Mouse (Mus musculus) kidney, embryonic 14.5 days (tissue): ENCODE data around the gene Ypel2. TPM values are rescaled to one million over a fixed set of nuclear protein-coding genes. Genes with fewer than 3 reads are reported as not detected.

Source experiments
- ATAC-seq: fragments of 200-750 bp; cut with Nextera tagmentation; 2 replicates; pipeline ENCODE4 v1.8.0; 2017; ENCODE audit warnings: moderate number of reproducible peaks, mild to moderate bottlenecking, moderate TSS enrichment, moderate library complexity; ENCODE audit not compliant: low FRiP score, low TSS enrichment
- H3K27ac ChIP-seq: fragments of 300-500 bp; sonication (generic); 2 replicates; pipeline ENCODE4 v1.5.1; 2014; ENCODE audit warnings: low read depth, mild to moderate bottlenecking, low read length, moderate library complexity, mixed read lengths
- H3K27me3 ChIP-seq: fragments of 300-500 bp; sonication (generic); 2 replicates; pipeline ENCODE4 v1.6.1; 2014; ENCODE audit warnings: mild to moderate bottlenecking, low read length; ENCODE audit not compliant: control insufficient read depth, insufficient read depth
- H3K36me3 ChIP-seq: fragments of 300-500 bp; sonication (generic); 2 replicates; pipeline ENCODE4 v1.6.1; 2014; ENCODE audit warnings: low read length, mixed read lengths; ENCODE audit not compliant: control insufficient read depth, insufficient read depth
- H3K4me1 ChIP-seq: fragments of 300-500 bp; sonication (generic); 2 replicates; pipeline ENCODE4 v1.6.1; 2014; ENCODE audit warnings: low read length, mixed read lengths; ENCODE audit not compliant: control insufficient read depth, insufficient read depth
- H3K4me2 ChIP-seq: fragments of 300-500 bp; sonication (generic); replicated peaks from 2 replicates; pipeline ENCODE4 v1.6.1; 2014; ENCODE audit warnings: low read depth, mild to moderate bottlenecking, low read length
- H3K4me3 ChIP-seq: fragments of 300-500 bp; sonication (generic); 2 replicates; pipeline ENCODE4 v1.5.1; 2014; ENCODE audit warnings: mild to moderate bottlenecking, low read length
- H3K9ac ChIP-seq: fragments of 300-500 bp; sonication (generic); 2 replicates; pipeline ENCODE4 v1.6.1; 2014; ENCODE audit warnings: low read depth, mild to moderate bottlenecking, low read length, moderate library complexity
- H3K9me3 ChIP-seq: fragments of 300-500 bp; sonication (generic); 2 replicates; pipeline ENCODE4 v1.6.1; 2016; ENCODE audit warnings: low read length; ENCODE audit not compliant: control insufficient read depth
- WGBS: fragments of 180-500 bp; shearing (Covaris S2); extraction: QIAGEN DNeasy Blood & Tissue Kit; methylation state at CpG from one replicate; pipeline ENCODE4 v1.1.7; 2014; 5-methylcytosine and 5-hydroxymethylcytosine counted together
- polyA plus RNA-seq: library from polyadenylated mRNA; unstranded; fragments of >200 nt; fragmentation: Nextera tagmentation; extraction: Ambion mirVana; gene quantifications from 2 replicates; pipeline ENCODE4 v1.2.1, GENCODE M21; 2014

Ypel2 gene
- polyA plus RNA-seq, 1 experiment from 2014 or later, result 9.1 TPM

GRCm38 (mm10) chr11:86951672-86952071 is 41.8 kb downstream of the Ypel2 start:
- H3K9ac ChIP-seq, result no peak overlapping the region
- WGBS, result 81% methylated on average over 8 of the region's 8 CpGs
- peaks cover 25% of the 10 kb centered on the region for H3K4me1 ChIP-seq
- 0 out of 2 replicates have a peak, but pooled peaks cover 3% of the 10 kb centered on the region for H3K36me3 ChIP-seq
- no peak overlapping the region for H3K4me2 ChIP-seq
- no peak overlapping the region for H3K4me3 ChIP-seq
- H3K27me3 ChIP-seq, result no peaks in the 10 kb centered on the region
- ATAC-seq, result no peak
- H3K9me3 ChIP-seq, result no peaks in the 10 kb centered on the region
- H3K27ac ChIP-seq, result no peak overlapping the region

GRCm38 (mm10) chr11:86950491-86950890 is 43.0 kb downstream of the Ypel2 start:
- H3K4me3 ChIP-seq, result no peak overlapping the region
- no peak overlapping the region for H3K4me2 ChIP-seq
- no peaks in the 10 kb centered on the region for H3K9me3 ChIP-seq
- WGBS, result 62% methylated on average over 3 of the region's 3 CpGs
- ATAC-seq, result no peak
- 0 out of 2 replicates have a peak, but pooled peaks cover 3% of the 10 kb centered on the region for H3K36me3 ChIP-seq
- no peak overlapping the region for H3K9ac ChIP-seq
- no peaks in the 10 kb centered on the region for H3K27me3 ChIP-seq
- peaks cover 13% of the 10 kb centered on the region for H3K4me1 ChIP-seq
- H3K27ac ChIP-seq, result peak overlapping the region; percentile 26; the same call in 1 of the 2 replicates

GRCm38 (mm10) chr11:86949951-86950441 is 43.5 kb downstream of the Ypel2 start:
- 73% methylated on average over 9 of the region's 9 CpGs for WGBS

GRCm38 (mm10) chr11:86946644-86947195 is 46.8 kb downstream of the Ypel2 start:
- Histone ChIP-seq H3K4me3 (no peak overlapping the region), H3K4me2 (no peak overlapping the region), H3K9me3 (no peaks in the 10 kb centered on the region), H3K27ac (no peak overlapping the region), H3K27me3 (no peaks in the 10 kb centered on the region), H3K36me3 (peaks cover 10% of the 10 kb centered on the region; the same call in 1 of the 2 replicates), H3K9ac (no peak overlapping the region), H3K4me1 (no peaks in the 10 kb centered on the region; the same call in 1 of the 2 replicates)
- no peak for ATAC-seq
- 73% methylated on average over 6 of the region's 6 CpGs for WGBS

More at GRCm38 (mm10) chr11:86949951-86950441, 43.5 kb downstream of the Ypel2 start:
- H3K9me3 ChIP-seq, result no peaks in the 10 kb centered on the region
- no peak overlapping the region for H3K4me2 ChIP-seq
- H3K36me3 ChIP-seq, result 0 out of 2 replicates have a peak, but pooled peaks cover 3% of the 10 kb centered on the region
- no peak for ATAC-seq
- H3K4me1 ChIP-seq, result peaks cover 8% of the 10 kb centered on the region; the same call in 1 of the 2 replicates
- H3K27ac ChIP-seq, result no peak overlapping the region
- no peaks in the 10 kb centered on the region for H3K27me3 ChIP-seq
- H3K4me3 ChIP-seq, result no peak overlapping the region
- H3K9ac ChIP-seq, result no peak overlapping the region

- ATAC-seq, result no peak
- H3K4me2 ChIP-seq, result no peak overlapping the region
Observed at GRCm38 (mm10) chr11:86945933-86946332, 47.6 kb downstream of the Ypel2 start.

GRCm38 (mm10) chr11:86945058-86945457 is 48.4 kb downstream of the Ypel2 start:
- peaks cover 3% of the 10 kb centered on the region; the same call in 1 of the 2 replicates for H3K4me1 ChIP-seq
- no peak overlapping the region for H3K4me3 ChIP-seq
- no peaks in the 10 kb centered on the region for H3K27me3 ChIP-seq
- H3K36me3 ChIP-seq, result peaks cover 21% of the 10 kb centered on the region
- H3K9me3 ChIP-seq, result no peaks in the 10 kb centered on the region
- no peak overlapping the region for H3K9ac ChIP-seq
- no peak for ATAC-seq
- 70% methylated on average over 8 of the region's 8 CpGs for WGBS
- no peak overlapping the region for H3K27ac ChIP-seq
- H3K4me2 ChIP-seq, result no peak overlapping the region

More at GRCm38 (mm10) chr11:86945933-86946332, 47.6 kb downstream of the Ypel2 start:
- Histone ChIP-seq H3K27ac (no peak overlapping the region), H3K36me3 (peaks cover 14% of the 10 kb centered on the region; the same call in 1 of the 2 replicates), H3K27me3 (no peaks in the 10 kb centered on the region), H3K9ac (no peak overlapping the region), H3K9me3 (no peaks in the 10 kb centered on the region), H3K4me1 (no peaks in the 10 kb centered on the region; the same call in 1 of the 2 replicates), H3K4me3 (no peak overlapping the region)
- WGBS, result 69% methylated on average over 6 of the region's 6 CpGs

- no peak for ATAC-seq
- WGBS, result 59% methylated on average over 8 of the region's 8 CpGs
- H3K36me3 ChIP-seq, result peaks cover 20% of the 10 kb centered on the region
Observed at GRCm38 (mm10) chr11:86944539-86944938, 49.0 kb downstream of the Ypel2 start.

GRCm38 (mm10) chr11:86941904-86942303 is 51.6 kb downstream of the Ypel2 start:
- H3K4me1 ChIP-seq, result 0 out of 2 replicates have a peak, but pooled peaks cover 5% of the 10 kb centered on the region
- no peak overlapping the region for H3K9ac ChIP-seq
- no peak overlapping the region for H3K27ac ChIP-seq
- no peak overlapping the region for H3K4me3 ChIP-seq
- no peak overlapping the region for H3K4me2 ChIP-seq
- no peaks in the 10 kb centered on the region for H3K9me3 ChIP-seq
- peaks cover 20% of the 10 kb centered on the region for H3K36me3 ChIP-seq
- H3K27me3 ChIP-seq, result no peaks in the 10 kb centered on the region
- WGBS, result 91% methylated on average over 8 of the region's 8 CpGs
- no peak for ATAC-seq

More at GRCm38 (mm10) chr11:86944539-86944938, 49.0 kb downstream of the Ypel2 start:
- no peak overlapping the region for H3K4me3 ChIP-seq
- no peak overlapping the region for H3K27ac ChIP-seq
- no peak overlapping the region for H3K9ac ChIP-seq
- H3K27me3 ChIP-seq, result no peaks in the 10 kb centered on the region
- 0 out of 2 replicates have a peak, but pooled peaks cover 5% of the 10 kb centered on the region for H3K4me1 ChIP-seq
- no peak overlapping the region for H3K4me2 ChIP-seq
- no peaks in the 10 kb centered on the region for H3K9me3 ChIP-seq

- H3K9ac ChIP-seq, result no peak overlapping the region
- H3K27ac ChIP-seq, result no peak overlapping the region
- WGBS, result 71% methylated on average over 6 of the region's 6 CpGs
- 0 out of 2 replicates have a peak, but pooled peaks cover 5% of the 10 kb centered on the region for H3K4me1 ChIP-seq
- H3K4me3 ChIP-seq, result no peak overlapping the region
- H3K9me3 ChIP-seq, result no peaks in the 10 kb centered on the region
- H3K27me3 ChIP-seq, result no peaks in the 10 kb centered on the region
- no peak overlapping the region for H3K4me2 ChIP-seq
- ATAC-seq, result no peak
- H3K36me3 ChIP-seq, result peaks cover 20% of the 10 kb centered on the region
Observed at GRCm38 (mm10) chr11:86939503-86939902, 54.0 kb downstream of the Ypel2 start.
